Mouse (Mus musculus) bone marrow, adult 2 months (tissue): ENCODE measurements at regions not wholly inside any gene's neighbourhood (a gene's known extent, or its start where the extent isn't known, plus 50 kb on each side); places are given as distances from the start of the nearest gene placed in this dataset.

Experiments
- H3K27ac ChIP-seq: fragments of 200-500 bp; 2 replicates; pipeline ENCODE4 v1.5.1; 2012; ENCODE audit warnings: low read depth, mild to moderate bottlenecking, control low read depth, inconsistent platforms, low read length; ENCODE audit not compliant: control insufficient read depth, poor library complexity, insufficient read depth
- H3K4me1 ChIP-seq: fragments of 200-500 bp; 2 replicates; pipeline ENCODE4 v1.6.1; 2011; ENCODE audit warnings: low read length; ENCODE audit not compliant: control insufficient read depth, insufficient read depth
- H3K4me3 ChIP-seq: fragments of 200-500 bp; replicated peaks from 2 replicates; pipeline ENCODE3; 2011; ENCODE audit warnings: mild to moderate bottlenecking, low read depth, low read length, control low read depth; ENCODE audit not compliant: control insufficient read depth
- CTCF ChIP-seq: fragments of 200-500 bp; IDR thresholded peaks from 2 replicates; pipeline ENCODE4 v1.5.1; 2011; ENCODE audit warnings: low read length, control low read depth; ENCODE audit not compliant: control insufficient read depth, insufficient read depth
- POLR2A ChIP-seq: fragments of 200-500 bp; IDR thresholded peaks from 2 replicates; pipeline ENCODE4 v1.6.1; 2011; ENCODE audit warnings: low read depth, mild to moderate bottlenecking, control low read depth, low read length, borderline replicate concordance; ENCODE audit not compliant: control insufficient read depth
- WGBS: fragments of 180-500 bp; shearing (Covaris S2); methylation state at CpG from one replicate; pipeline ENCODE4 v1.1.7; 2018; 5-methylcytosine and 5-hydroxymethylcytosine counted together

DNA sequence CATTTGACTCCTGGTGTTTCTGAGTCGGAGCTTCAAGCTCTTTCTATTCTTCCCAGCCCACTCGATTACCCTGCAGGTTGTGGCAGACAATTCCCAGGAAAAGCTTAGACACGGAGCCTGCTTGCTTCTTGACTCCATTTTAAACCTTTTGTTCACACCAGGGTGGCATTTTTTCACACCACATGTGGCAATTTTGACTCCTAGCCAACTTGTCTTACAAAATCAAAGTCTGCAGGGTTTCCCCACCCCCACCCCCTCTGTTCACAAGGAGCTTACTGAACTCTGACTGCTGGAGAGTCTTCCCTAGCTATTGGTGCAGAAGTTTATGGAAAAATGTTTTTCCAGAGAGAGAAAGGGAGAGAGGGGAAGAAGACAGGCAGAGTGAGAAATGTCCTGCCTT is 184.1 kb downstream of the Gm11146 start:
- 78% methylated on average over 3 of the region's 3 CpGs for WGBS
- Histone ChIP-seq H3K4me1 (no peaks in the 10 kb centered on the region), H3K4me3 (no peak overlapping the region), H3K27ac (no peak overlapping the region)
- TF ChIP-seq CTCF (no peak), POLR2A (no peak)

DNA sequence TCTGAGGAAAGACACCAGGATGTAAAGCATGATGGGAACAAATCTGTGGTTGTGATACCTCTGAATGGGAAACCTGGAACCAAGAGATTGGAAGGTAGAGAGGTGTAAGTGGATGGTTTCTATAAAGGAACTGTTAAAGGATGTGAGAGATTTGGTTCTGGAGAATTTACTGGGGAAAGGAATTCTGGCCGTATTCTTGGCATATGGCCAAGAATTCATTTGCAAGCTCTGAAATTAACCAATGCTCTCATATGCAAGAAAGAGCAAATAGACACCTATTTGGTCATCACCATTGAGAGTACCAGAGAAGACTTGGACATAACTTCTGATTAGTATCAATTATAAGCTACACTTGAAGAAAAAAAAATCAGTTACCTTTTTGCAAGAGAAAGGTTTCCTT is 187.3 kb downstream of the Gm11146 start:
- Histone ChIP-seq H3K4me3 (no peak overlapping the region), H3K4me1 (no peaks in the 10 kb centered on the region), H3K27ac (no peak overlapping the region)
- WGBS, result 74% methylated on average over 1 of the region's 1 CpGs
- TF ChIP-seq CTCF (no peak), POLR2A (no peak)

DNA sequence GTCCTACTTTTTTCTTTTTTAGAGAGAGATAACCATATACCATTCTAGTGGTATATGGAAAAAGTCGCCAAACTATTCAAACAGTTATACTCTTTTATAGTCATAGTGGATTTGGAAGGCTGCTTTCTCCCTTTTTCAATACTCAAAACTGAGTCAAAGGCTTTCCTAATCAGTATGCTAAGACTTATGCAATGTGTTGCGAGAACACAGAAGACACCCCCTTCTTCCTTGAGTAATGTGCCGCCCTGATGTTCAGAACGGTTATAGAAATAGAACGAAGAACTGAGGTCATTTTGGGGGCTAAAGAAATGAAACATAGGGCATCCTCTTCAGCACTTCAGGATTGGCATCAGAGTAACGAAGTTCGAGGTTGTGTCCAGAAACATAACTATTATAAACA is 192.7 kb downstream of the Gm11146 start:
- 59% methylated on average over 7 of the region's 7 CpGs for WGBS
- H3K27ac ChIP-seq, result no peak overlapping the region
- no peaks in the 10 kb centered on the region for H3K4me1 ChIP-seq
- TF ChIP-seq POLR2A, result no peak
- no peak for TF ChIP-seq CTCF
- no peak overlapping the region for H3K4me3 ChIP-seq

DNA sequence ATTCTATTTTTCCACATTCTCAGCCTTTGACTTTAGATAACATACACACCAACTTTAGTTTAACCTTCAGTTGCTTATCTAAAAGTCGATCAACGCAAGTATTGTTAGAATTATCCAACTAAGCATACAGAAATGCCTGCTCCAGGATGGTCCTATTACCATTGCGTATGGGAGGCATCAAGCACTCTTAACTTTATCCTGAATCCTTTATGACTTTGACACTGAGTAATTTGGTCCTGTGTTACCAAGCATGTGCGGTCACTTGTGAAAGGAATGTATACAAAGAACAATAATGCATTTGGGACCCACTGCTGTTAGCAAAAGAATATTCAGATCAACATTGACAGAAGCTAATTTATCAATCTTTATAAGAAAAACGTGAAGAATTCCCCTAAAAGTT is 194.9 kb downstream of the Gm11146 start:
- 82% methylated on average over 5 of the region's 5 CpGs for WGBS
- TF ChIP-seq CTCF (no peak), POLR2A (no peak)
- no peak overlapping the region for H3K27ac ChIP-seq
- no peak overlapping the region for H3K4me3 ChIP-seq
- no peaks in the 10 kb centered on the region for H3K4me1 ChIP-seq

DNA sequence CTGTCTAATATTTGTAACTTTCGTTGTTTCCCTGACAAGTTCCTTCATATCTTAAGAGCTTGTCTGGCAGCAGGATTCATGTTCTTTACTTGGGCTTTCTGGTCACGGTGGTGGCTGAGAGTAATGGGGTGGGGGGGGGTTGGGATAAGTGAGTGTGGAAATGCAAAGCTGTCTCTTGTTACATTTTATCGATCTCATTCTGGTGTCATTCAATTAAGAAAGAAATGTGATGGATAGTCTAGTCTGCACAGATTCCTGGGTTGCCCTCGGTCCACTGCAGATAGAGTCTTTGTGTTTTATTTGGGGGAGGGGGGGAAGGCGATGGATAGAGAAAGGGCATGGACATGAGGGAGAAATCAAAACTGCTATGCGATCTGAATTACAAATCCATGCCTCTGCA is 196.0 kb downstream of the Gm11146 start:
- TF ChIP-seq POLR2A, result no peak
- TF ChIP-seq CTCF, result no peak
- WGBS, result 88% methylated on average over 6 of the region's 6 CpGs
- Histone ChIP-seq H3K4me1 (no peaks in the 10 kb centered on the region), H3K27ac (no peak overlapping the region), H3K4me3 (no peak overlapping the region)

DNA sequence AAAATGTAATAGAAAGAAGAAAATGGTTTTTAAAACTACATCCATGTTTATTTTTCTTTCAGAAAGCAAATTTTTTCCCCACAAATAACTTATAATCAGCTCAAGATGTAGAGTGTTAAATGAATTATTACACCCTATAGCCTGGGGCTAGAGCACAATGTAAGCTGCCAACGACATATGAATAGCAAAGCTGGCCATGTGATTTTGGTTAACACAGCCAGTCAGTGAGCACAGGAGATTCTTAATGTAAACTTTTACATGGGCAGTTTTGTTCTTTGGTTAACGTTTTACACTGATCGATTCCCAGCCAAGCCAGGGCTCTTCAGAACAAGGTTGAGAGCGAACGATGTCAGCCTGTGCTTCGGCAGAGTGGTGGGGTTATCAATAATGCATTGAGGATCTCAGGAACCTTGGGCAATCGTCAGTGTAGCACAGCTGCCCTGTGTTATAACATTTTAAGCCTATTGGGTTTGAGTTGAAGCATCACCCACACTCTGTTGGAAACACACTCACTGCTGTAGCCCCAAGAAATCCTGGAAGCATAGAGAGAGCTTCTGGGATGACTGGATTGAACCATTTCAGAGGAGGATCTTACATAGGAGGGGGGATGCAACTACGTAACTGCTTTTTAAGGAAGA is 196.6 kb downstream of the Gm11146 start:
- 84% methylated on average over 8 of the region's 8 CpGs for WGBS
- Histone ChIP-seq H3K4me1 (no peaks in the 10 kb centered on the region), H3K27ac (no peak overlapping the region), H3K4me3 (no peak overlapping the region)
- TF ChIP-seq POLR2A, result no peak
- TF ChIP-seq CTCF, result no peak

DNA sequence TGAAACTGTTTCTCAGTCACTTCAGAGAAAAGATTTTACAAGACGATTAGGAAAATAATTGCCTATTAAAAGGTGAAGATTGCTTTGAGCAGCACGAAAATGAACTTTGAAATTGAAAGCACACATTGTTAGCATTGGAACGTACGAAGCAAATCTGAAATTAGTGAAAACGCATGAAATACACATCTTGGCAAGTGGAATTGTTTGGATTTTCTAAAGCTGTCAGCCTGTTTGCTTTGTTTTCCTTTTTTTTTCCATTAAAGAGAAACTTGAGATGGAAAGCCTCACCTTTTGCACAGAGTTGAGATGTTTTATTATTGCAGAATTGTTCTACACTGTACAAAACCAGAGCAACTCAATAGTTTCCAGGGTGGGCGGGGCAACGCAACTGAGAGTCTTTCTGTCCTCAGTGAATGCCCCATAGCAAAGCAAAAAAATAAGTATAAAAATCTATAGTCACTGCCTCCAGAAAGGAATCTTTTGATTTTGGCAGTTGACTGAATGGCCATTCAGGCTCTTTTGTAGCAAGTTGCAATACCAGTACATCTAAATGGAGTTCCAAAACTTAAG is 199.1 kb downstream of the Gm11146 start:
- TF ChIP-seq CTCF (no peak), POLR2A (no peak)
- Histone ChIP-seq H3K4me3 (no peak overlapping the region), H3K27ac (no peak overlapping the region), H3K4me1 (no peaks in the 10 kb centered on the region)
- WGBS, result 79% methylated on average over 7 of the region's 7 CpGs

DNA sequence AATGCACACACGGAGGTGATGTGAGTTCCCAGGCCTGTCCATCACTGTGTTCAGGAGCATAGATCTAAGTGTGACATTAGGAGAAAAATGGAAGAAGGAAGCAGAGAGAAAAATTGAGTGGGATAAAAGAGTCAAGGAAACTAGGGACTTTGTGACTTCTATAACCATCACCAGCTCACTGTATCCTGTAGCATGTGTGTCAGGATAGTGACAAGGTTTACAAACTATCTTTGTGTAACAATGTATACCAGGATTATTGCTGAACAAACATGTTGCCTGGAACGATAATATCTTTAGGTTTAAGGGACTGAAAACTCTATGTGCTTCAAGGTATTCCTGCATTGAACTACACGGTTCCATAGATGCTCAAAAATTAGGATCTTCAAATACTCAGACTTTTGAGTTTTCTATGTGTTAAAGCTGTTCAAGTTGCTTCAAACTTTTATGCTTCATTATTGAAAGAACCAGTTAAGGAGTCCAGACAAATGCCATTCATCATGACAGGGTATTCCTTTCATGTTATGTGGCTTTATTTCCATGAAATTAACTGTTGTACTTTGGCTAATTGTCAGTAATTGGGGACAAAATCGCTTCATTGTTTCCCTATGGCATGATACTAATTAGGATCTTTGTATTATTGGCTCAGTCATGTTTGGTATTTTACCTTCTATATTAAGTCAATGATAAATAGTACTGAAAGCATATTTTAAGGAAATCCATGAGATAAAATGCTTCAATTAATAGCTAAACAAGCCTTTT is 200.5 kb downstream of the Gm11146 start:
- TF ChIP-seq CTCF, result no peak
- no peak for TF ChIP-seq POLR2A
- Histone ChIP-seq H3K4me3 (no peak overlapping the region), H3K4me1 (no peaks in the 10 kb centered on the region), H3K27ac (no peak overlapping the region)
- WGBS, result 77% methylated on average over 4 of the region's 4 CpGs
